ENCODE assay signal across 8 mouse cellular contexts in genomic region chr4:148158436-148159348, GRCm38 (mm10). TPM values are rescaled to one million over a fixed set of nuclear protein-coding genes. Genes with fewer than 3 reads are reported as not detected.
DNase-seq lines count a peak whose midpoint lies in the region; ATAC-seq and TF ChIP-seq lines count a peak whose summit lies in the region.

No protein-coding gene starts in this region.

- H3K27me3 ChIP-seq in heart, embryonic 15.5 days: peaks cover 45% of the 10 kb centered on the region
- H3K27me3 ChIP-seq in MEL (ENCODE audit: control insufficient read depth in 1 of 2, insufficient read depth in 2 of 2, low read length in 2 of 2): no peaks in the 10 kb centered on the region; a peak in 1 of 4 replicates
- peaks cover 40% of the 10 kb centered on the region for H3K27me3 ChIP-seq in embryonic facial prominence, embryonic 13.5 days
- H3K27me3 ChIP-seq in kidney, embryonic 16.5 days (ENCODE audit: insufficient read depth, low read length): peaks cover 43% of the 10 kb centered on the region
- H3K27me3 ChIP-seq in midbrain, embryonic 13.5 days: peaks cover 32% of the 10 kb centered on the region

- intact Hi-C loops in heart, postnatal 25 days (cut with DNase I): loop anchor here (10.0 kb wide), 1 partner anchor 214 kb away; the partner anchor contains the start of gene 2510039O18Rik

- TF ChIP-seq POLR2A in MEL (IDR thresholded peaks at IDR 0.05; ENCODE audit: control insufficient read depth in 1 of 2, insufficient read depth in 1 of 2, low read depth in 1 of 2, low read length in 2 of 2, poor library complexity in 1 of 2): no peak

- peak overlapping the region; percentile 77 for H3K4me3 ChIP-seq in heart, embryonic 15.5 days
- peak overlapping the region; percentile 38 to 93 for H3K4me3 ChIP-seq in MEL (ENCODE audit: control insufficient read depth in 1 of 2, insufficient read depth in 1 of 2, low read depth in 2 of 2, low read length in 2 of 2)
- H3K4me3 ChIP-seq in embryonic facial prominence, embryonic 13.5 days: peak overlapping the region; percentile 64
- H3K4me3 ChIP-seq in kidney, embryonic 16.5 days (ENCODE audit: low read length): peak overlapping the region; percentile 58
- peak overlapping the region; percentile 78 for H3K4me3 ChIP-seq in midbrain, embryonic 13.5 days (replicated peaks)

- H3K9me3 ChIP-seq in heart, embryonic 15.5 days (replicated peaks): no peaks in the 10 kb centered on the region
- H3K9me3 ChIP-seq in MEL (replicated peaks; ENCODE audit: insufficient read depth, low read length): no peaks in the 10 kb centered on the region
- H3K9me3 ChIP-seq in embryonic facial prominence, embryonic 13.5 days: no peaks in the 10 kb centered on the region
- H3K9me3 ChIP-seq in kidney, embryonic 16.5 days (ENCODE audit: low read length): no peaks in the 10 kb centered on the region
- H3K9me3 ChIP-seq in midbrain, embryonic 13.5 days: no peaks in the 10 kb centered on the region

- H3K4me1 ChIP-seq in heart, embryonic 15.5 days (replicated peaks): peaks cover 30% of the 10 kb centered on the region
- H3K4me1 ChIP-seq in MEL (ENCODE audit: control insufficient read depth in 1 of 2, insufficient read depth in 2 of 2, low read length in 2 of 2): peaks cover 0 to 3% of the 10 kb centered on the region in 2 experiments; a peak in 2 of 4 replicates
- H3K4me1 ChIP-seq in embryonic facial prominence, embryonic 13.5 days: peaks cover 32% of the 10 kb centered on the region
- peaks cover 25% of the 10 kb centered on the region for H3K4me1 ChIP-seq in kidney, embryonic 16.5 days (ENCODE audit: insufficient read depth, low read length)
- H3K4me1 ChIP-seq in midbrain, embryonic 13.5 days (replicated peaks): peaks cover 38% of the 10 kb centered on the region

- WGBS in heart, embryonic 15.5 days: 29% methylated on average over 27 of the region's 27 CpGs
- WGBS in embryonic facial prominence, embryonic 13.5 days: 26% methylated on average over 27 of the region's 27 CpGs
- WGBS in kidney, embryonic 16.5 days: 29% methylated on average over 27 of the region's 27 CpGs
- 25% methylated on average over 27 of the region's 27 CpGs for WGBS in midbrain, embryonic 13.5 days

- no peak for ATAC-seq in heart, embryonic 15.5 days (replicated peaks; ENCODE audit: insufficient number of reproducible peaks, insufficient read depth, low FRiP score, low read depth)
- no peak for ATAC-seq in embryonic facial prominence, embryonic 13.5 days (ENCODE audit: insufficient number of reproducible peaks, insufficient read depth, low FRiP score, low TSS enrichment, low read depth)
- ATAC-seq in kidney, embryonic 16.5 days (ENCODE audit: low FRiP score, low TSS enrichment): peak; percentile 3; the same call in 1 of the 2 replicates
- ATAC-seq in midbrain, embryonic 13.5 days: peak; percentile 5

- no peak for DNase-seq in heart, postnatal 25 days (ENCODE audit: low spot score)
- no peak for DNase-seq in MEL (ENCODE audit: low read depth, low spot score)
- DNase-seq in urinary bladder, postnatal 4 days (ENCODE audit: low spot score in 2 of 2): no peak
- DNase-seq in spleen, postnatal 10 days (ENCODE audit: low spot score in 2 of 2): no peak

- TF ChIP-seq RAD21 in MEL (IDR thresholded peaks at IDR 0.05; ENCODE audit: low read depth, low read length): no peak

- H3K9ac ChIP-seq in heart, embryonic 15.5 days: peak overlapping the region; percentile 82
- H3K9ac ChIP-seq in MEL (ENCODE audit: control insufficient read depth, low read depth, low read length, poor library complexity, severe bottlenecking): peak overlapping the region; percentile 60
- H3K9ac ChIP-seq in embryonic facial prominence, embryonic 13.5 days: peak overlapping the region; percentile 77
- H3K9ac ChIP-seq in kidney, embryonic 16.5 days (replicated peaks; ENCODE audit: low read length): peak overlapping the region; percentile 70
- H3K9ac ChIP-seq in midbrain, embryonic 13.5 days (replicated peaks): peak overlapping the region; percentile 92

- H3K27ac ChIP-seq in heart, embryonic 15.5 days: peak overlapping the region; percentile 81
- no peak overlapping the region for H3K27ac ChIP-seq in MEL (ENCODE audit: control insufficient read depth, low read depth, low read length)
- no peak overlapping the region for H3K27ac ChIP-seq in embryonic facial prominence, embryonic 13.5 days
- H3K27ac ChIP-seq in kidney, embryonic 16.5 days (ENCODE audit: low read length): peak overlapping the region; percentile 32; the same call in 1 of the 2 replicates
- H3K27ac ChIP-seq in midbrain, embryonic 13.5 days: peak overlapping the region; percentile 94

- TF ChIP-seq CTCF in MEL (IDR thresholded peaks at IDR 0.05 in 2 of 3, conservative IDR thresholded peaks at IDR 0.05 in 1 of 3; ENCODE audit: control insufficient read depth in 1 of 3, insufficient read depth in 1 of 3, low read depth in 2 of 3, low read length in 3 of 3, poor library complexity in 1 of 3, severe bottlenecking in 1 of 3): no peak

- H3K4me2 ChIP-seq in heart, embryonic 15.5 days: peak overlapping the region; percentile 98
- H3K4me2 ChIP-seq in embryonic facial prominence, embryonic 13.5 days: peak overlapping the region; percentile 96
- peak overlapping the region; percentile 89 for H3K4me2 ChIP-seq in kidney, embryonic 16.5 days (replicated peaks; ENCODE audit: low read depth, low read length)
- peak overlapping the region; percentile 88 for H3K4me2 ChIP-seq in midbrain, embryonic 13.5 days (replicated peaks)

- peaks cover 18% of the 10 kb centered on the region; the same call in 1 of the 2 replicates for H3K36me3 ChIP-seq in heart, embryonic 15.5 days
- no peaks in the 10 kb centered on the region for H3K36me3 ChIP-seq in MEL (ENCODE audit: control insufficient read depth in 1 of 2, insufficient read depth in 2 of 2, low read length in 2 of 2)
- H3K36me3 ChIP-seq in embryonic facial prominence, embryonic 13.5 days: peaks cover 16% of the 10 kb centered on the region
- 0 out of 2 replicates have a peak, but pooled peaks cover 7% of the 10 kb centered on the region for H3K36me3 ChIP-seq in kidney, embryonic 16.5 days (ENCODE audit: insufficient read depth, low read length)
- peaks cover 42% of the 10 kb centered on the region for H3K36me3 ChIP-seq in midbrain, embryonic 13.5 days

- no peak for TF ChIP-seq EP300 in MEL (IDR thresholded peaks at IDR 0.05; ENCODE audit: low read depth in 1 of 2, low read length in 2 of 2)

- H3K79me2 ChIP-seq in MEL (ENCODE audit: control insufficient read depth, insufficient read depth, low read length, poor library complexity): no peaks in the 10 kb centered on the region; the same call in 1 of the 2 replicates

RNA-seq across cellular contexts. Expression of gene Fbxo44, which starts 1.6 kb away (rescaled TPM):
- 26.5 and 27.0 TPM in 2 replicates for polyA plus RNA-seq in heart, embryonic 15.5 days (2015; fragmentation: Nextera tagmentation; extraction: Ambion mirVana)
- total RNA-seq in heart, postnatal 25 days (2021): 10 to 100 TPM; 16.0 to 16.9 TPM
- 2.3 and 3.2 TPM in 2 replicates for total RNA-seq in MEL (2012; rRNA removed)
- polyA plus RNA-seq in MEL (2012; ENCODE audit: insufficient read depth in 1 of 2, insufficient read length in 2 of 2, low read depth in 1 of 2, low replicate concordance in 2 of 2, missing spikeins in 1 of 2): 1 to 10 TPM in 1 of 2 experiments, not detected in 1; 6.2 TPM
- 13.5 TPM in 2 replicates for polyA plus RNA-seq in embryonic facial prominence, embryonic 13.5 days (2015; fragmentation: Nextera tagmentation; extraction: Ambion mirVana)
- polyA plus RNA-seq in kidney, embryonic 16.5 days (2015; fragmentation: Nextera tagmentation; extraction: Ambion mirVana): 19.8 and 20.6 TPM in 2 replicates
- 97.8 and 103 TPM in 2 replicates for polyA plus RNA-seq in midbrain, embryonic 13.5 days (2015; fragmentation: Nextera tagmentation; extraction: Ambion mirVana)

RNA-seq across cellular contexts. Expression of gene Fbxo2, which starts 1.7 kb away (rescaled TPM):
- 0.59 and 1.5 TPM in 2 replicates for polyA plus RNA-seq in heart, embryonic 15.5 days (2015; fragmentation: Nextera tagmentation; extraction: Ambion mirVana)
- under 1 TPM in 1 of 2 experiments, not detected in 1; 0.20 TPM for total RNA-seq in heart, postnatal 25 days (2021)
- 0.35 and 0.46 TPM in 2 replicates for total RNA-seq in MEL (2012; rRNA removed)
- 1 to 10 TPM in 1 of 2 experiments, not detected in 1; 2.7 TPM for polyA plus RNA-seq in MEL (2012; ENCODE audit: insufficient read depth in 1 of 2, insufficient read length in 2 of 2, low read depth in 1 of 2, low replicate concordance in 2 of 2, missing spikeins in 1 of 2)
- 3.1 and 3.4 TPM in 2 replicates for polyA plus RNA-seq in embryonic facial prominence, embryonic 13.5 days (2015; fragmentation: Nextera tagmentation; extraction: Ambion mirVana)
- 1.8 and 2.3 TPM in 2 replicates for polyA plus RNA-seq in kidney, embryonic 16.5 days (2015; fragmentation: Nextera tagmentation; extraction: Ambion mirVana)
- 2.3 and 2.4 TPM in 2 replicates for polyA plus RNA-seq in midbrain, embryonic 13.5 days (2015; fragmentation: Nextera tagmentation; extraction: Ambion mirVana)

RNA-seq across cellular contexts. Expression of gene Fbxo6, which starts 6.8 kb away (rescaled TPM):
- 18.8 and 19.7 TPM in 2 replicates for polyA plus RNA-seq in heart, embryonic 15.5 days (2015; fragmentation: Nextera tagmentation; extraction: Ambion mirVana)
- 10 to 100 TPM; 34.5 to 37.5 TPM for total RNA-seq in heart, postnatal 25 days (2021)
- 35.1 and 37.3 TPM in 2 replicates for total RNA-seq in MEL (2012; rRNA removed)
- polyA plus RNA-seq in MEL (2012; ENCODE audit: insufficient read depth in 1 of 2, insufficient read length in 2 of 2, low read depth in 1 of 2, low replicate concordance in 2 of 2, missing spikeins in 1 of 2): 10 to 100 TPM in 1 of 2 experiments, not detected in 1; 62.6 TPM
- 14.9 and 15.1 TPM in 2 replicates for polyA plus RNA-seq in embryonic facial prominence, embryonic 13.5 days (2015; fragmentation: Nextera tagmentation; extraction: Ambion mirVana)
- 22.0 and 22.2 TPM in 2 replicates for polyA plus RNA-seq in kidney, embryonic 16.5 days (2015; fragmentation: Nextera tagmentation; extraction: Ambion mirVana)
- polyA plus RNA-seq in midbrain, embryonic 13.5 days (2015; fragmentation: Nextera tagmentation; extraction: Ambion mirVana): 15.9 and 19.6 TPM in 2 replicates

RNA-seq across cellular contexts. Expression of gene Draxin, which starts 28.2 kb away (rescaled TPM):
- polyA plus RNA-seq in heart, embryonic 15.5 days (2015; fragmentation: Nextera tagmentation; extraction: Ambion mirVana): 0.15 TPM in 1 of 2 replicates, not detected in the other
- under 1 TPM; 0.05 to 0.11 TPM for total RNA-seq in heart, postnatal 25 days (2021)
- total RNA-seq in MEL (2012; rRNA removed): 0.03 and 0.08 TPM in 2 replicates
- under 1 TPM in 1 of 2 experiments, not detected in 1; 0.17 TPM for polyA plus RNA-seq in MEL (2012; ENCODE audit: insufficient read depth in 1 of 2, insufficient read length in 2 of 2, low read depth in 1 of 2, low replicate concordance in 2 of 2, missing spikeins in 1 of 2)
- polyA plus RNA-seq in embryonic facial prominence, embryonic 13.5 days (2015; fragmentation: Nextera tagmentation; extraction: Ambion mirVana): 0.78 and 1.1 TPM in 2 replicates
- polyA plus RNA-seq in kidney, embryonic 16.5 days (2015; fragmentation: Nextera tagmentation; extraction: Ambion mirVana): 0.28 and 0.29 TPM in 2 replicates
- polyA plus RNA-seq in midbrain, embryonic 13.5 days (2015; fragmentation: Nextera tagmentation; extraction: Ambion mirVana): 14.6 and 20.4 TPM in 2 replicates

RNA-seq across cellular contexts. Expression of gene Mad2l2, which starts 28.5 kb away (rescaled TPM):
- polyA plus RNA-seq in heart, embryonic 15.5 days (2015; fragmentation: Nextera tagmentation; extraction: Ambion mirVana): 30.9 and 35.4 TPM in 2 replicates
- 10 to 100 TPM; 11.9 to 12.8 TPM for total RNA-seq in heart, postnatal 25 days (2021)
- 28.4 and 28.6 TPM in 2 replicates for total RNA-seq in MEL (2012; rRNA removed)
- polyA plus RNA-seq in MEL (2012; ENCODE audit: insufficient read depth in 1 of 2, insufficient read length in 2 of 2, low read depth in 1 of 2, low replicate concordance in 2 of 2, missing spikeins in 1 of 2): 10 to 100 TPM in 1 of 2 experiments, not detected in 1; 44.8 TPM
- polyA plus RNA-seq in embryonic facial prominence, embryonic 13.5 days (2015; fragmentation: Nextera tagmentation; extraction: Ambion mirVana): 70.6 and 76.3 TPM in 2 replicates
- polyA plus RNA-seq in kidney, embryonic 16.5 days (2015; fragmentation: Nextera tagmentation; extraction: Ambion mirVana): 70.3 and 74.8 TPM in 2 replicates
- polyA plus RNA-seq in midbrain, embryonic 13.5 days (2015; fragmentation: Nextera tagmentation; extraction: Ambion mirVana): 105 and 106 TPM in 2 replicates

Comparison
In these comparisons a context has a peak if more than half of its experiments do, and no peak if none do; other contexts are left out.
1. ATAC-seq: peak in kidney, embryonic 16.5 days (single experiment) and midbrain, embryonic 13.5 days (single experiment); none in heart, embryonic 15.5 days (single experiment) and embryonic facial prominence, embryonic 13.5 days (single experiment).
2. H3K27ac ChIP-seq: peak in heart, embryonic 15.5 days (single experiment), kidney, embryonic 16.5 days (single experiment) and midbrain, embryonic 13.5 days (single experiment); none in MEL (single experiment) and embryonic facial prominence, embryonic 13.5 days (single experiment).
3. Peak in every context shown above with its lines, with median percentiles within 50 percentile points of each other: H3K4me2 ChIP-seq, H3K4me3 ChIP-seq and H3K9ac ChIP-seq.